Comparison of ENCODE assay signal across 8 mouse cellular contexts in genomic region chr13:9764646-9765536, GRCm38 (mm10). TPM values are rescaled to one million over a fixed set of nuclear protein-coding genes. Genes with fewer than 3 reads are reported as not detected.
A peak's percentile ranks its signal among the peaks of the same experiment; 100 is the strongest.
DNase-seq lines count a peak whose midpoint lies in the region; ATAC-seq lines count a peak whose summit lies in the region.

TSS of gene Zmynd11 (minus strand) at chr13:9765330.

- peak within 1 kb of the TSS; percentile 79 for H3K4me2 ChIP-seq in limb, embryonic 13.5 days (replicated peaks)
- H3K4me2 ChIP-seq in midbrain, embryonic 14.5 days (ENCODE audit: low read length), result peak within 1 kb of the TSS; percentile 78

- no peaks in the 10 kb centered on the region for H3K27me3 ChIP-seq in limb, embryonic 13.5 days
- H3K27me3 ChIP-seq in midbrain, embryonic 14.5 days (ENCODE audit: control insufficient read depth, insufficient read depth, low read length), result no peaks in the 10 kb centered on the region

- no peaks in the 10 kb centered on the region for H3K9me3 ChIP-seq in limb, embryonic 13.5 days
- H3K9me3 ChIP-seq in midbrain, embryonic 14.5 days (ENCODE audit: control insufficient read depth, low read length), result no peaks in the 10 kb centered on the region

- ATAC-seq in limb, embryonic 13.5 days (ENCODE audit: low FRiP score, low read depth), result peak; percentile 85
- peak; percentile 88 for ATAC-seq in midbrain, embryonic 14.5 days (ENCODE audit: low FRiP score, low TSS enrichment)

- peaks cover 48% of the 10 kb centered on the region for H3K4me1 ChIP-seq in limb, embryonic 13.5 days
- peaks cover 38% of the 10 kb centered on the region for H3K4me1 ChIP-seq in midbrain, embryonic 14.5 days (ENCODE audit: control insufficient read depth, insufficient read depth, low read length)

- under 1% methylated on average over 86 of the region's 98 CpGs for WGBS in limb, embryonic 13.5 days
- under 1% methylated on average over 97 of the region's 98 CpGs for WGBS in midbrain, embryonic 14.5 days

- H3K4me3 ChIP-seq in limb, embryonic 13.5 days, result peak within 1 kb of the TSS; percentile 98
- H3K4me3 ChIP-seq in midbrain, embryonic 14.5 days (replicated peaks; ENCODE audit: low read depth, low read length), result peak within 1 kb of the TSS; percentile 95

- peak within 1 kb of the TSS; percentile 100 for H3K27ac ChIP-seq in limb, embryonic 13.5 days
- H3K27ac ChIP-seq in midbrain, embryonic 14.5 days (replicated peaks; ENCODE audit: low read depth, low read length), result peak within 1 kb of the TSS; percentile 99

- H3K36me3 ChIP-seq in limb, embryonic 13.5 days, result no peaks in the 10 kb centered on the region
- no peaks in the 10 kb centered on the region for H3K36me3 ChIP-seq in midbrain, embryonic 14.5 days (ENCODE audit: control insufficient read depth, insufficient read depth, low read length)

- peak within 1 kb of the TSS; percentile 100 for H3K9ac ChIP-seq in limb, embryonic 13.5 days
- peak within 1 kb of the TSS; percentile 99 for H3K9ac ChIP-seq in midbrain, embryonic 14.5 days (replicated peaks; ENCODE audit: low read length)

- DNase-seq in layer of hippocampus, adult 11-12 months (ENCODE audit: low spot score), result peak; percentile 47
- no peak for DNase-seq in layer of hippocampus, adult 9-10 months (ENCODE audit: low spot score)
- DNase-seq in embryo, embryonic 9.5 days (ENCODE audit: extremely low spot score), result peak; percentile 70
- DNase-seq in heart, adult 11 months, result peak; percentile 97
- peak; percentile 47 for DNase-seq in kidney, adult 11 months
- peak; percentile 86 for DNase-seq in midbrain, embryonic 14.5 days
- DNase-seq in spleen, adult 12 weeks (ENCODE audit: low spot score), result peak; percentile 12

RNA-seq across cellular contexts. Expression of gene Zmynd11, which starts in this region (rescaled TPM):
- 122 and 127 TPM in 2 replicates for polyA plus RNA-seq in limb, embryonic 13.5 days (2015; fragmentation: Nextera tagmentation; extraction: Ambion mirVana)
- polyA plus RNA-seq in midbrain, embryonic 14.5 days (2014; fragmentation: Nextera tagmentation; extraction: Ambion mirVana), result 146 and 198 TPM in 2 replicates
